Mouse (Mus musculus) liver, adult 2 months (tissue): Measurements from ENCODE around the gene Nbea. TPM values are rescaled to one million over a fixed set of nuclear protein-coding genes. Genes with fewer than 3 reads are reported as not detected.

ENCODE experiments used
- DNase-seq: peaks from one replicate; pipeline ENCODE4 v3.0.0-alpha.2; 2011; ENCODE audit warnings: low read depth, low spot score; ENCODE audit errors: extremely low read depth
- H3K27ac ChIP-seq: fragments of 200-500 bp; replicated peaks from 2 replicates; pipeline ENCODE4 v1.5.1; 2012; ENCODE audit warnings: low read depth, mild to moderate bottlenecking, control low read depth, inconsistent platforms, low read length; ENCODE audit not compliant: insufficient read depth
- H3K27me3 ChIP-seq: fragments of 200-500 bp; 2 replicates; pipeline ENCODE4 v1.6.1; 2012; ENCODE audit warnings: mild to moderate bottlenecking, moderate library complexity, low read length, inconsistent platforms; ENCODE audit not compliant: control insufficient read depth, insufficient read depth
- H3K36me3 ChIP-seq: fragments of 200-500 bp; 2 replicates; pipeline ENCODE4 v1.6.1; 2012; ENCODE audit warnings: low read length, inconsistent platforms; ENCODE audit not compliant: control insufficient read depth, insufficient read depth
- H3K4me1 ChIP-seq: fragments of 200-500 bp; 2 replicates; pipeline ENCODE4 v1.6.1; 2011; ENCODE audit warnings: low read length; ENCODE audit not compliant: control insufficient read depth, insufficient read depth
- H3K4me3 ChIP-seq: fragments of 200-500 bp; 2 replicates; pipeline ENCODE4 v1.5.1; 2011; ENCODE audit warnings: low read depth, mild to moderate bottlenecking, control low read depth, low read length, moderate library complexity; ENCODE audit not compliant: insufficient read depth
- H3K79me2 ChIP-seq: fragments of 200-500 bp; 2 replicates; pipeline ENCODE4 v1.6.1; 2012; ENCODE audit warnings: inconsistent platforms, mild to moderate bottlenecking, low read length, moderate library complexity; ENCODE audit not compliant: control insufficient read depth, insufficient read depth
- H3K9ac ChIP-seq: fragments of 200-500 bp; 2 replicates; pipeline ENCODE4 v1.6.1; 2012; ENCODE audit warnings: low read depth, mild to moderate bottlenecking, control low read depth, inconsistent platforms, low read length
- CTCF ChIP-seq: fragments of 200-500 bp; IDR thresholded peaks from 2 replicates; pipeline ENCODE4 v1.5.1; 2011; ENCODE audit warnings: low read depth, low read length, control low read depth
- POLR2A ChIP-seq: fragments of 200-500 bp; IDR thresholded peaks from 2 replicates; pipeline ENCODE4 v1.6.1; 2011; ENCODE audit warnings: low read length, control low read depth; ENCODE audit not compliant: insufficient read depth; ENCODE audit errors: extremely low read depth
- WGBS: fragments of 180-500 bp; shearing (Covaris S2); methylation state at CpG from one replicate; pipeline ENCODE4 v1.1.7; 2018; 5-methylcytosine and 5-hydroxymethylcytosine counted together
- polyA plus RNA-seq: library from polyadenylated mRNA; depleted of rRNA; stranded (reverse); fragments of >200 nt; gene quantifications from 2 replicates; pipeline ENCODE4 v1.2.3, GENCODE M21; 2012
- total RNA-seq: library from RNA; depleted of rRNA; stranded (reverse); fragments of >200 nt; gene quantifications from 2 replicates; pipeline ENCODE4 v1.2.3, GENCODE M21; 2014

Gene Nbea
- total and polyA plus RNA-seq, 2 experiments: 0.38 to 1.9 TPM

- Histone ChIP-seq H3K79me2 (no peaks in the 10 kb centered on the region), H3K36me3 (no peaks in the 10 kb centered on the region), H3K27me3 (no peaks in the 10 kb centered on the region), H3K4me1 (no peaks in the 10 kb centered on the region), H3K4me3 (no peak overlapping the region), H3K9ac (no peak overlapping the region), H3K27ac (no peak overlapping the region)
- TF ChIP-seq POLR2A (no peak), CTCF (no peak)
- 95% methylated on average over 6 of the region's 6 CpGs for WGBS
- no peak for DNase-seq
Measured at GRCm38 (mm10) chr3:55686993-55687392, 496.5 kb downstream of the Nbea start.

GRCm38 (mm10) chr3:55685627-55686026 lies 497.9 kb downstream of the Nbea start:
- DNase-seq: no peak
- WGBS: 88% methylated on average over 6 of the region's 6 CpGs
- H3K4me1 ChIP-seq: no peaks in the 10 kb centered on the region
- H3K9ac ChIP-seq: no peak overlapping the region
- H3K4me3 ChIP-seq: no peak overlapping the region
- TF ChIP-seq CTCF (no peak), POLR2A (no peak)
- H3K27ac ChIP-seq: no peak overlapping the region
- H3K79me2 ChIP-seq: no peaks in the 10 kb centered on the region
- H3K27me3 ChIP-seq: no peaks in the 10 kb centered on the region
- no peaks in the 10 kb centered on the region for H3K36me3 ChIP-seq

- Histone ChIP-seq H3K27me3 (no peaks in the 10 kb centered on the region), H3K36me3 (no peaks in the 10 kb centered on the region), H3K4me1 (no peaks in the 10 kb centered on the region), H3K9ac (no peak overlapping the region), H3K4me3 (no peak overlapping the region), H3K79me2 (no peaks in the 10 kb centered on the region), H3K27ac (no peak overlapping the region)
- DNase-seq: no peak
- WGBS: 77% methylated on average over 4 of the region's 4 CpGs
- TF ChIP-seq CTCF: no peak
- TF ChIP-seq POLR2A: no peak
Measured at GRCm38 (mm10) chr3:55684892-55685291, 498.6 kb downstream of the Nbea start.

GRCm38 (mm10) chr3:55677691-55678090 lies 505.8 kb downstream of the Nbea start:
- no peak overlapping the region for H3K27ac ChIP-seq
- no peak overlapping the region for H3K9ac ChIP-seq
- H3K4me3 ChIP-seq: no peak overlapping the region
- H3K79me2 ChIP-seq: no peaks in the 10 kb centered on the region
- WGBS: 66% methylated on average over 2 of the region's 2 CpGs
- H3K27me3 ChIP-seq: no peaks in the 10 kb centered on the region
- no peak for DNase-seq
- no peaks in the 10 kb centered on the region for H3K4me1 ChIP-seq
- H3K36me3 ChIP-seq: no peaks in the 10 kb centered on the region
- TF ChIP-seq POLR2A (no peak), CTCF (no peak)

- no peak for DNase-seq
- Histone ChIP-seq H3K36me3 (no peaks in the 10 kb centered on the region), H3K27me3 (no peaks in the 10 kb centered on the region), H3K27ac (no peak overlapping the region), H3K79me2 (no peaks in the 10 kb centered on the region), H3K4me1 (no peaks in the 10 kb centered on the region), H3K9ac (no peak overlapping the region), H3K4me3 (no peak overlapping the region)
- TF ChIP-seq CTCF (no peak), POLR2A (no peak)
- WGBS: 91% methylated on average over 7 of the region's 7 CpGs
Measured at GRCm38 (mm10) chr3:55674185-55674584, 509.3 kb downstream of the Nbea start.

- Histone ChIP-seq H3K79me2 (no peaks in the 10 kb centered on the region), H3K27ac (no peak overlapping the region), H3K36me3 (no peaks in the 10 kb centered on the region), H3K27me3 (no peaks in the 10 kb centered on the region), H3K4me1 (no peaks in the 10 kb centered on the region), H3K9ac (no peak overlapping the region), H3K4me3 (no peak overlapping the region)
- 91% methylated on average over 6 of the region's 6 CpGs for WGBS
- TF ChIP-seq CTCF (no peak), POLR2A (no peak)
- DNase-seq: no peak
Measured at GRCm38 (mm10) chr3:55667048-55667447, 516.5 kb downstream of the Nbea start.
